Mouse (Mus musculus) lung, embryonic 15.5 days (tissue): ENCODE measurements around the gene Cemip. TPM values are rescaled to one million over a fixed set of nuclear protein-coding genes. Genes with fewer than 3 reads are reported as not detected.

ENCODE experiments used
- ATAC-seq: fragments of 200-750 bp; cut with Nextera tagmentation; 2 replicates; pipeline ENCODE4 v1.8.0; 2017; ENCODE audit warnings: moderate number of reproducible peaks, borderline replicate concordance; ENCODE audit not compliant: low FRiP score, low TSS enrichment; ENCODE audit errors: extremely low read depth
- H3K27ac ChIP-seq: fragments of 300-500 bp; sonication (generic); 2 replicates; pipeline ENCODE4 v1.5.1; 2015; ENCODE audit warnings: moderate library complexity, mild to moderate bottlenecking, inconsistent platforms
- H3K27me3 ChIP-seq: fragments of 300-500 bp; sonication (generic); 2 replicates; pipeline ENCODE4 v1.6.1; 2015; ENCODE audit warnings: inconsistent platforms
- H3K36me3 ChIP-seq: fragments of 300-500 bp; sonication (generic); 2 replicates; pipeline ENCODE4 v1.6.1; 2015; ENCODE audit warnings: inconsistent platforms
- H3K4me1 ChIP-seq: fragments of 300-500 bp; sonication (generic); 2 replicates; pipeline ENCODE4 v1.6.1; 2015; ENCODE audit warnings: inconsistent platforms
- H3K4me2 ChIP-seq: fragments of 300-500 bp; sonication (generic); 2 replicates; pipeline ENCODE4 v1.6.1; 2015; ENCODE audit warnings: inconsistent platforms, mild to moderate bottlenecking, moderate library complexity
- H3K4me3 ChIP-seq: fragments of 300-500 bp; sonication (generic); 2 replicates; pipeline ENCODE4 v1.5.1; 2015; ENCODE audit warnings: mild to moderate bottlenecking, inconsistent platforms
- H3K9ac ChIP-seq: fragments of 300-500 bp; sonication (generic); 2 replicates; pipeline ENCODE4 v1.6.1; 2015; ENCODE audit warnings: inconsistent platforms
- H3K9me3 ChIP-seq: fragments of 300-500 bp; sonication (generic); 2 replicates; pipeline ENCODE4 v1.6.1; 2016; ENCODE audit warnings: inconsistent platforms
- WGBS: fragments of 180-500 bp; shearing (Covaris S2); methylation state at CpG from one replicate; pipeline ENCODE4 v1.1.7; 2015; 5-methylcytosine and 5-hydroxymethylcytosine counted together
- polyA plus RNA-seq: library from polyadenylated mRNA; unstranded; fragments of >200 nt; fragmentation: Nextera tagmentation; extraction: Ambion mirVana; gene quantifications from 2 replicates; pipeline ENCODE4 v1.2.1, GENCODE M21; 2015

Gene Cemip
- polyA plus RNA-seq, 1 experiment from 2014 or later, result 1.6 TPM

- 65% methylated on average over 4 of the region's 4 CpGs for WGBS
These were observed 34.9 kb downstream of the Cemip start for GRCm38 (mm10) chr7:84051423-84051822.

GRCm38 (mm10) chr7:84045546-84045945 lies 40.8 kb downstream of the Cemip start:
- H3K27ac ChIP-seq, result no peak overlapping the region
- no peaks in the 10 kb centered on the region for H3K9me3 ChIP-seq
- no peaks in the 10 kb centered on the region for H3K36me3 ChIP-seq
- H3K4me3 ChIP-seq, result no peak overlapping the region
- no peaks in the 10 kb centered on the region for H3K27me3 ChIP-seq
- WGBS, result 65% methylated on average over 4 of the region's 4 CpGs
- no peak overlapping the region for H3K9ac ChIP-seq
- H3K4me1 ChIP-seq, result no peaks in the 10 kb centered on the region
- no peak for ATAC-seq
- H3K4me2 ChIP-seq, result no peak overlapping the region

More at GRCm38 (mm10) chr7:84051423-84051822, 34.9 kb downstream of the Cemip start:
- no peak overlapping the region for H3K27ac ChIP-seq
- H3K9ac ChIP-seq, result no peak overlapping the region
- no peak overlapping the region for H3K4me3 ChIP-seq
- no peak overlapping the region for H3K4me2 ChIP-seq
- no peaks in the 10 kb centered on the region for H3K27me3 ChIP-seq
- no peaks in the 10 kb centered on the region for H3K9me3 ChIP-seq
- no peak for ATAC-seq
- H3K4me1 ChIP-seq, result no peaks in the 10 kb centered on the region
- no peaks in the 10 kb centered on the region for H3K36me3 ChIP-seq

- Histone ChIP-seq H3K4me2 (no peak overlapping the region), H3K4me1 (no peaks in the 10 kb centered on the region), H3K27me3 (no peaks in the 10 kb centered on the region), H3K27ac (no peak overlapping the region), H3K36me3 (no peaks in the 10 kb centered on the region), H3K4me3 (no peak overlapping the region), H3K9ac (no peak overlapping the region), H3K9me3 (no peaks in the 10 kb centered on the region)
- ATAC-seq, result no peak
- WGBS, result 70% methylated on average over 4 of the region's 4 CpGs
These were observed 41.6 kb downstream of the Cemip start for GRCm38 (mm10) chr7:84044581-84045290.

- ATAC-seq, result no peak
- Histone ChIP-seq H3K4me1 (no peaks in the 10 kb centered on the region), H3K9me3 (no peaks in the 10 kb centered on the region), H3K27ac (no peak overlapping the region), H3K4me2 (no peak overlapping the region), H3K4me3 (no peak overlapping the region), H3K36me3 (no peaks in the 10 kb centered on the region), H3K27me3 (no peaks in the 10 kb centered on the region), H3K9ac (no peak overlapping the region)
- 42% methylated on average over 1 of the region's 1 CpGs for WGBS
These were observed 43.6 kb downstream of the Cemip start for GRCm38 (mm10) chr7:84042726-84043125.

- Histone ChIP-seq H3K4me3 (no peak overlapping the region), H3K9me3 (no peaks in the 10 kb centered on the region), H3K4me1 (no peaks in the 10 kb centered on the region), H3K9ac (no peak overlapping the region), H3K4me2 (no peak overlapping the region), H3K27ac (no peak overlapping the region), H3K36me3 (no peaks in the 10 kb centered on the region), H3K27me3 (no peaks in the 10 kb centered on the region)
- no peak for ATAC-seq
- 62% methylated on average over 8 of the region's 8 CpGs for WGBS
These were observed 46.3 kb downstream of the Cemip start for GRCm38 (mm10) chr7:84039856-84040522.

- 94% methylated on average over 10 of the region's 10 CpGs for WGBS
- ATAC-seq, result no peak
These were observed 47.7 kb downstream of the Cemip start for GRCm38 (mm10) chr7:84038642-84039041.

GRCm38 (mm10) chr7:84032831-84033230 lies 53.5 kb downstream of the Cemip start:
- Histone ChIP-seq H3K36me3 (no peaks in the 10 kb centered on the region), H3K4me1 (0 out of 2 replicates have a peak, but pooled peaks cover 3% of the 10 kb centered on the region), H3K4me3 (no peak overlapping the region), H3K27me3 (no peaks in the 10 kb centered on the region), H3K27ac (no peak overlapping the region), H3K9me3 (no peaks in the 10 kb centered on the region), H3K9ac (no peak overlapping the region), H3K4me2 (no peak overlapping the region)
- 83% methylated on average over 1 of the region's 1 CpGs for WGBS
- ATAC-seq, result no peak

More at GRCm38 (mm10) chr7:84038642-84039041, 47.7 kb downstream of the Cemip start:
- no peak overlapping the region for H3K9ac ChIP-seq
- no peaks in the 10 kb centered on the region for H3K27me3 ChIP-seq
- H3K36me3 ChIP-seq, result no peaks in the 10 kb centered on the region
- H3K4me3 ChIP-seq, result no peak overlapping the region
- no peaks in the 10 kb centered on the region for H3K9me3 ChIP-seq
- H3K4me1 ChIP-seq, result no peaks in the 10 kb centered on the region
- H3K4me2 ChIP-seq, result no peak overlapping the region
- H3K27ac ChIP-seq, result no peak overlapping the region

- Histone ChIP-seq H3K4me3 (no peak overlapping the region), H3K27ac (no peak overlapping the region; the same call in 1 of the 2 replicates), H3K27me3 (no peaks in the 10 kb centered on the region), H3K9me3 (no peaks in the 10 kb centered on the region), H3K4me1 (peaks cover 3% of the 10 kb centered on the region; the same call in 1 of the 2 replicates), H3K36me3 (no peaks in the 10 kb centered on the region), H3K9ac (no peak overlapping the region), H3K4me2 (no peak overlapping the region)
- ATAC-seq, result 0 out of 2 replicates have a peak, but pooled peaks have one; percentile 15
- 37% methylated on average over 3 of the region's 3 CpGs for WGBS
These were observed 57.1 kb downstream of the Cemip start for GRCm38 (mm10) chr7:84029120-84029771.

- Histone ChIP-seq H3K4me2 (no peak overlapping the region), H3K27me3 (no peaks in the 10 kb centered on the region), H3K27ac (no peak overlapping the region), H3K4me3 (no peak overlapping the region), H3K9me3 (no peaks in the 10 kb centered on the region), H3K4me1 (peaks cover 5% of the 10 kb centered on the region; the same call in 1 of the 2 replicates), H3K36me3 (no peaks in the 10 kb centered on the region), H3K9ac (no peak overlapping the region)
- 57% methylated on average over 4 of the region's 4 CpGs for WGBS
- ATAC-seq, result no peak
These were observed 57.9 kb downstream of the Cemip start for GRCm38 (mm10) chr7:84028368-84028767.

GRCm38 (mm10) chr7:84026950-84027585 lies 59.2 kb downstream of the Cemip start:
- Histone ChIP-seq H3K4me3 (no peak overlapping the region), H3K27ac (no peak overlapping the region), H3K27me3 (no peaks in the 10 kb centered on the region), H3K9ac (no peak overlapping the region), H3K36me3 (no peaks in the 10 kb centered on the region), H3K9me3 (no peaks in the 10 kb centered on the region), H3K4me1 (peaks cover 8% of the 10 kb centered on the region; the same call in 1 of the 2 replicates), H3K4me2 (no peak overlapping the region)
- no peak for ATAC-seq
- 71% methylated on average over 1 of the region's 1 CpGs for WGBS

- Histone ChIP-seq H3K4me1 (peaks cover 8% of the 10 kb centered on the region; the same call in 1 of the 2 replicates), H3K27ac (no peak overlapping the region), H3K4me2 (no peak overlapping the region), H3K9ac (no peak overlapping the region), H3K36me3 (no peaks in the 10 kb centered on the region), H3K9me3 (no peaks in the 10 kb centered on the region), H3K4me3 (no peak overlapping the region), H3K27me3 (no peaks in the 10 kb centered on the region)
- peak; percentile 25; the same call in 1 of the 2 replicates for ATAC-seq
- WGBS, result 43% methylated on average over 4 of the region's 4 CpGs
These were observed 60.2 kb downstream of the Cemip start for GRCm38 (mm10) chr7:84026090-84026489.
